Mouse (Mus musculus) gastrocnemius, postnatal 25 days (tissue): Measurements from ENCODE around the gene Sfmbt2. TPM values are rescaled to one million over a fixed set of nuclear protein-coding genes. Genes with fewer than 3 reads are reported as not detected.
"Not testable (repeated sequence)": the region's sequence is repeated elsewhere in the genome, so short reads cannot be mapped to it uniquely, and the experiment has no call there.

ENCODE experiments used
- DNase-seq: peaks from one replicate; pipeline ENCODE4 v3.0.0; 2022
- long read RNA-seq, 2 experiments: library from polyadenylated mRNA; stranded (forward); transcript quantifications; one replicate each; pipeline ENCODE4 v2.0.0; 2021
- total RNA-seq, 2 experiments: library from RNA; stranded (reverse); gene quantifications; 1 replicate in 1 of 2; 2 replicates in 1 of 2; pipeline ENCODE4 v1.2.3; 2021

Gene Sfmbt2
- under 1 TPM; 0.13 to 0.19 TPM for total RNA-seq
- long read RNA-seq, experiment 1: 0 reads
- long read RNA-seq, experiment 2: 0 reads

- DNase-seq: no peak
Observed at GRCm38 (mm10) chr2:10370176-10370575, at the start of gene Sfmbt2. Gene Sfmbt2 (plus strand): TSS chr2:10370510.

GRCm38 (mm10) chr2:10321093-10321492 lies 49.2 kb upstream of the Sfmbt2 start:
- no peak for DNase-seq

GRCm38 (mm10) chr2:10323173-10323572 lies 47.1 kb upstream of the Sfmbt2 start:
- DNase-seq: no peak

- no peak for DNase-seq
Observed at GRCm38 (mm10) chr2:10324980-10325379, 45.3 kb upstream of the Sfmbt2 start.

GRCm38 (mm10) chr2:10330216-10330615 lies 40.1 kb upstream of the Sfmbt2 start:
- no peak for DNase-seq

- DNase-seq: no peak
Observed at GRCm38 (mm10) chr2:10334299-10334698, 36.0 kb upstream of the Sfmbt2 start.

- DNase-seq: no peak
Observed at GRCm38 (mm10) chr2:10335037-10335608, 35.2 kb upstream of the Sfmbt2 start.

- no peak for DNase-seq
Observed at GRCm38 (mm10) chr2:10340022-10340421, 30.3 kb upstream of the Sfmbt2 start.

GRCm38 (mm10) chr2:10343523-10343922 lies 26.8 kb upstream of the Sfmbt2 start:
- no peak for DNase-seq

- DNase-seq: not testable (repeated sequence)
Observed at GRCm38 (mm10) chr2:10344073-10344472, 26.2 kb upstream of the Sfmbt2 start.

- no peak for DNase-seq
Observed at GRCm38 (mm10) chr2:10347193-10347592, 23.1 kb upstream of the Sfmbt2 start.

- DNase-seq: no peak
Observed at GRCm38 (mm10) chr2:10348036-10348435, 22.3 kb upstream of the Sfmbt2 start.

GRCm38 (mm10) chr2:10350266-10350810 lies 20.0 kb upstream of the Sfmbt2 start:
- no peak for DNase-seq

- no peak for DNase-seq
Observed at GRCm38 (mm10) chr2:10351125-10351524, 19.2 kb upstream of the Sfmbt2 start.

GRCm38 (mm10) chr2:10352887-10353286 lies 17.4 kb upstream of the Sfmbt2 start:
- no peak for DNase-seq

- DNase-seq: no peak
Observed at GRCm38 (mm10) chr2:10353889-10354288, 16.4 kb upstream of the Sfmbt2 start.

- no peak for DNase-seq
Observed at GRCm38 (mm10) chr2:10359861-10360260, 10.4 kb upstream of the Sfmbt2 start.

GRCm38 (mm10) chr2:10365081-10365480 lies 5.2 kb upstream of the Sfmbt2 start:
- DNase-seq: no peak

- no peak for DNase-seq
Observed at GRCm38 (mm10) chr2:10366284-10366683, 4.0 kb upstream of the Sfmbt2 start.

- DNase-seq: no peak
Observed at GRCm38 (mm10) chr2:10369676-10370075, 634 bp upstream of the Sfmbt2 start.

- no peak for DNase-seq
Observed at GRCm38 (mm10) chr2:10370687-10371458, 563 bp downstream of the Sfmbt2 start.

- no peak for DNase-seq
Observed at GRCm38 (mm10) chr2:10371459-10371817, 1.1 kb downstream of the Sfmbt2 start.

GRCm38 (mm10) chr2:10371899-10372298 lies 1.6 kb downstream of the Sfmbt2 start:
- DNase-seq: no peak

GRCm38 (mm10) chr2:10372321-10372723 lies 2.0 kb downstream of the Sfmbt2 start:
- peak; percentile 28 for DNase-seq
